Mouse (Mus musculus) limb, embryonic 15.5 days (tissue): Measurements from ENCODE around the gene Phf11b. TPM values are rescaled to one million over a fixed set of nuclear protein-coding genes. Genes with fewer than 3 reads are reported as not detected.
"Not testable (repeated sequence)": the region's sequence is repeated elsewhere in the genome, so short reads cannot be mapped to it uniquely, and the experiment has no call there.

Experiments
- ATAC-seq: fragments of 200-750 bp; cut with Nextera tagmentation; 2 replicates; pipeline ENCODE4 v1.8.0; 2017; ENCODE audit warnings: low read depth, moderate TSS enrichment; ENCODE audit not compliant: insufficient number of reproducible peaks, low FRiP score, low TSS enrichment
- H3K27ac ChIP-seq: fragments of 300-500 bp; sonication (generic); 2 replicates; pipeline ENCODE4 v1.5.1; 2015; ENCODE audit warnings: moderate library complexity, mild to moderate bottlenecking, inconsistent platforms
- H3K27me3 ChIP-seq: fragments of 300-500 bp; sonication (generic); 2 replicates; pipeline ENCODE4 v1.6.1; 2015; ENCODE audit warnings: inconsistent platforms
- H3K36me3 ChIP-seq: fragments of 300-500 bp; sonication (generic); 2 replicates; pipeline ENCODE4 v1.6.1; 2015; ENCODE audit warnings: inconsistent platforms
- H3K4me1 ChIP-seq: fragments of 300-500 bp; sonication (generic); 2 replicates; pipeline ENCODE4 v1.6.1; 2015; ENCODE audit warnings: inconsistent platforms
- H3K4me2 ChIP-seq: fragments of 300-500 bp; sonication (generic); 2 replicates; pipeline ENCODE4 v1.6.1; 2015; ENCODE audit warnings: mild to moderate bottlenecking, inconsistent platforms
- H3K4me3 ChIP-seq: fragments of 300-500 bp; sonication (generic); 2 replicates; pipeline ENCODE4 v1.5.1; 2015; ENCODE audit warnings: mild to moderate bottlenecking, inconsistent platforms
- H3K9ac ChIP-seq: fragments of 300-500 bp; sonication (generic); 2 replicates; pipeline ENCODE4 v1.6.1; 2015; ENCODE audit warnings: inconsistent platforms
- H3K9me3 ChIP-seq: fragments of 300-500 bp; sonication (generic); 2 replicates; pipeline ENCODE4 v1.6.1; 2016; ENCODE audit warnings: inconsistent platforms
- whole genome bisulfite sequencing: fragments of 180-500 bp; shearing (Covaris S2); methylation state at CpG from one replicate; pipeline ENCODE4 v1.1.7; 2015; 5-methylcytosine and 5-hydroxymethylcytosine counted together
- polyA plus RNA-seq: library from polyadenylated mRNA; unstranded; fragments of >200 nt; fragmentation: Nextera tagmentation; extraction: Ambion mirVana; gene quantifications from 2 replicates; pipeline ENCODE4 v1.2.1, GENCODE M21; 2015

The Phf11b gene
- polyA plus RNA-seq = 0.51 and 0.74 TPM in 2 replicates

DNA sequence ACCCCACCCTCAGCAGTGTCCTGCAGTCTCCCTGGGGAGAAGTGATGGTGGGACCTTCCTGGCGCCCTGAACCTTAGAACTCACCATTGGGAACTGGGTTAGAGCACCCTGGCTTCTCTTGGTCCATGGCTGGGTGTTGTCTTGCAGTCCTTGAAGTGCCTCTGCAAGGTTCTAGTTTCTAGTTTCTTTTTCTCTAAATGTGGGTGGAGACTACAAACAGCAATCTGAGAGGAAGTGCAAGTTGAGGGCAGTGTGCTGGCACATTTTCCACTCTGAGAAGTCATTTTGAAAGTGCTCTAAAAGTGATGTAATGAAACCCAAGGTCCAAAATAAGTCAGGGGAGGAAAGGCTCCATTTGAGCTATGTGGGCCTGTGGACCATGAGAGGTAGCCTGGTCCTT lies at the start of gene Phf11b:
TSS of gene Phf11b (minus strand) at position 163 of the 400 bp plus-strand sequence.
- not testable (repeated sequence) for H3K4me3 ChIP-seq, H3K27ac ChIP-seq, H3K9ac ChIP-seq, H3K36me3 ChIP-seq, H3K27me3 ChIP-seq, H3K9me3 ChIP-seq, H3K4me1 ChIP-seq, ATAC-seq, H3K4me2 ChIP-seq
- WGBS = 76% methylated on average over 1 of the region's 1 CpGs

GRCm38 (mm10) chr14:59390181-59390580 lies 49.0 kb upstream of the Phf11b start:
- H3K9ac ChIP-seq, H3K4me1 ChIP-seq, H3K27me3 ChIP-seq, H3K4me2 ChIP-seq, H3K4me3 ChIP-seq, ATAC-seq, H3K36me3 ChIP-seq, H3K9me3 ChIP-seq, H3K27ac ChIP-seq: not testable (repeated sequence)
- WGBS = 61% methylated on average over 4 of the region's 4 CpGs

GRCm38 (mm10) chr14:59389532-59389931 lies 48.4 kb upstream of the Phf11b start:
- no peak overlapping the region for H3K4me2 ChIP-seq
- WGBS = 70% methylated on average over 1 of the region's 1 CpGs
- H3K9ac ChIP-seq = no peak overlapping the region
- no peak overlapping the region for H3K4me3 ChIP-seq
- no peak overlapping the region for H3K27ac ChIP-seq
- H3K4me1 ChIP-seq = no peaks in the 10 kb centered on the region
- no peaks in the 10 kb centered on the region for H3K36me3 ChIP-seq
- no peak for ATAC-seq
- H3K9me3 ChIP-seq = no peaks in the 10 kb centered on the region
- no peaks in the 10 kb centered on the region for H3K27me3 ChIP-seq

GRCm38 (mm10) chr14:59370348-59371068 lies 29.4 kb upstream of the Phf11b start:
- no peak for ATAC-seq
- Histone ChIP-seq H3K27me3 (no peaks in the 10 kb centered on the region), H3K9ac (no peak overlapping the region), H3K27ac (no peak overlapping the region), H3K4me1 (0 out of 2 replicates have a peak, but pooled peaks cover 3% of the 10 kb centered on the region), H3K9me3 (no peaks in the 10 kb centered on the region), H3K4me3 (no peak overlapping the region), H3K4me2 (no peak overlapping the region), H3K36me3 (no peaks in the 10 kb centered on the region)
- WGBS = 93% methylated on average over 25 of the region's 25 CpGs

- Histone ChIP-seq H3K9ac (no peak overlapping the region), H3K36me3 (no peaks in the 10 kb centered on the region), H3K4me2 (no peak overlapping the region), H3K4me1 (0 out of 2 replicates have a peak, but pooled peaks cover 3% of the 10 kb centered on the region), H3K9me3 (no peaks in the 10 kb centered on the region), H3K27me3 (no peaks in the 10 kb centered on the region), H3K27ac (no peak overlapping the region), H3K4me3 (no peak overlapping the region)
- ATAC-seq = no peak
- 65% methylated on average over 8 of the region's 8 CpGs for WGBS
These were observed 25.4 kb upstream of the Phf11b start for GRCm38 (mm10) chr14:59366386-59367105.

- Histone ChIP-seq H3K27ac (peak within 1 kb of the TSS; percentile 40), H3K4me2 (no peak within 1 kb of the TSS), H3K4me3 (no peak within 1 kb of the TSS), H3K9ac (no peak within 1 kb of the TSS), H3K27me3 (no peaks in the 10 kb centered on the region), H3K36me3 (no peaks in the 10 kb centered on the region), H3K9me3 (no peaks in the 10 kb centered on the region), H3K4me1 (0 out of 2 replicates have a peak, but pooled peaks cover 3% of the 10 kb centered on the region)
- 35% methylated on average over 6 of the region's 6 CpGs for WGBS
- ATAC-seq = no peak
These were observed 24.1 kb upstream of the Phf11b start, which contains the start of gene Phf11d for GRCm38 (mm10) chr14:59365244-59365644. Gene Phf11d, minus strand, starts transcription at chr14:59365470.

GRCm38 (mm10) chr14:59339541-59339940 lies 1.6 kb downstream of the Phf11b start:
- 68% methylated on average over 1 of the region's 1 CpGs for WGBS
- no peaks in the 10 kb centered on the region for H3K36me3 ChIP-seq
- no peak for ATAC-seq
- H3K9me3 ChIP-seq = no peaks in the 10 kb centered on the region
- H3K27ac ChIP-seq = no peak overlapping the region
- H3K27me3 ChIP-seq = no peaks in the 10 kb centered on the region
- no peaks in the 10 kb centered on the region for H3K4me1 ChIP-seq
- no peak overlapping the region for H3K4me3 ChIP-seq
- H3K4me2 ChIP-seq = no peak overlapping the region
- no peak overlapping the region for H3K9ac ChIP-seq

DNA sequence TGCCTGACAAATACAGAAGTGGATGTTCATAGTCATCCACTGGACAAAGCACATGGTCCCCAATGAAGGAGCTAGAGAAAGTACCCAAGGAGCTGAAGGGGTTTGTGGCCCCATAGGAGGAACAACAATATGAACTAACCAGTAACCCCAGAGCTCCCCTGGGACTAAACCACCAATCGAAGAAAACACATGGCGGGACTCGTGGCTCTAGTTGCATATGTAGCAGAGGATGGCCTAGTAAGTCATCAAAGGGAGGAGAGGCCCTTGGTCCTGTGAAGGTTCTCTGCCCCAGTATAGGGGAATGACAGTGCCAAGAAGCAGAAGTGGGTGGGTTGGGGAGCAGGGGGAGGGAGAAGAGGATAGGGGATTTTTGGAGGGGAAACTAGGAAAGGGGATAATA lies 5.1 kb downstream of the Phf11b start:
- not testable (repeated sequence) for H3K4me2 ChIP-seq, H3K27me3 ChIP-seq, H3K4me3 ChIP-seq, H3K27ac ChIP-seq, ATAC-seq, H3K9me3 ChIP-seq, H3K9ac ChIP-seq, H3K36me3 ChIP-seq, H3K4me1 ChIP-seq
- 87% methylated on average over 3 of the region's 3 CpGs for WGBS

DNA sequence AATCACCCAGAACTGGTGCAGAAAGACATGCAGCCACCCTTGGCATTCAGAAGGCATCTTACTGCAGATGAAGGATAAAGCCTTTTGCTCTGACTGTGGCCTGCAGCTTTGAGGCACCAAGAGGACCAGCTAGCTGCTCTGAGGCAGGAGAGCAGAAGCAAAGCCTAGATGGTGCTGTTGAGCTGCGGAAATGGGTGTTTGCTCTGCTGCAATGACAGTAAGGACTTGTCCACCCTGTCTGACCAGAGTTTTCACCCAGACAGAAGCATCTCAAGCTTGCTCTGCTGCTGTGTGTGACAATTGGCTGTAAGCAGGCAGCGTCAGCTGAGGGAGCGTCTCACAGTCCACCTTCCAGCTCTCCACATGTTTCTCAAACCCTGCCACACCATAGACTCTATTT lies 10.7 kb downstream of the Phf11b start:
- not testable (repeated sequence) for H3K27ac ChIP-seq, H3K36me3 ChIP-seq, H3K9me3 ChIP-seq, ATAC-seq, H3K4me1 ChIP-seq, H3K9ac ChIP-seq, H3K4me2 ChIP-seq, H3K4me3 ChIP-seq, H3K27me3 ChIP-seq
- WGBS = 42% methylated on average over 3 of the region's 3 CpGs

DNA sequence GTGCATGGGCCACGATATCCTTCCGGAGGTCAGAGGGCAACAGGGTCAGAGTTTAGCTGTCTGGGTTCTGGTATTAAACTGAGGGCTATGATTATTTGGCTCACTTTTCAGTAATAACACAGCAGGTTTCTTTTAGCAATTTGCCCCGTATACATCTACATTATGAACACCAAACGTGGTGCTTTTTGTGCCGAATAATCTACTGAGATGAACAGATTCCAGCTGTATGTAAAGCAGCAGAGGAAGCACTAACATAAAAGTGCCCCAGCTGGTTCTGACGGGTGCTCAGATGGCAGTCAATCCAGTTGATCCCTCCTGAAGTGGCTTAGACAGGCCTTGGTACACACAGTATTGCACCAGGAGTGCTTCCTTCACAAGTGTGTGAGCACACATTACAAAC lies 21.2 kb downstream of the Phf11b start:
- H3K4me2 ChIP-seq, H3K9ac ChIP-seq, H3K9me3 ChIP-seq, H3K36me3 ChIP-seq, H3K27me3 ChIP-seq, ATAC-seq, H3K4me1 ChIP-seq, H3K4me3 ChIP-seq, H3K27ac ChIP-seq: not testable (repeated sequence)
- WGBS = 70% methylated on average over 6 of the region's 6 CpGs

DNA sequence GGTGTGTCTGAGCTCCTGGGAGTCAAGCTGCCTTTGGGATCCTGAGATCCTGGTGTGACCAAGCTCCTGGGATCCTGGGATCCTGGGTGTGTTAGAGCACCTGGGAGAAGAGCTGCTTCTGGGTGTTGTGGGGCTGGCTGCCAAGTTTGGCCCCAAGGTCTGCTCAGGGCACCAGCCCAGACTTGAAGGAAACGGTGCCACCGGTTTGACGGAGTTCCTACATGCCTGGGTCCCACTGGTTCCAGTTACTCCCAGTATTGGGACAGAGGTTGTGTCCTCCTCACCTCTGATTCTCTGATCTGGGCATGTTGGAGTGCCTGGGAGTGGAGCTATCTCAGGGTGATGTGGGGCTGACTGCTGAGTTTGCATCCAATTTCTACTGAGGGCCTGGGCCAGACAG lies 22.1 kb downstream of the Phf11b start:
- not testable (repeated sequence) for H3K9me3 ChIP-seq, H3K4me3 ChIP-seq, ATAC-seq, H3K4me2 ChIP-seq, H3K4me1 ChIP-seq, H3K9ac ChIP-seq, H3K27me3 ChIP-seq, H3K27ac ChIP-seq, H3K36me3 ChIP-seq
- WGBS = 72% methylated on average over 3 of the region's 3 CpGs

DNA sequence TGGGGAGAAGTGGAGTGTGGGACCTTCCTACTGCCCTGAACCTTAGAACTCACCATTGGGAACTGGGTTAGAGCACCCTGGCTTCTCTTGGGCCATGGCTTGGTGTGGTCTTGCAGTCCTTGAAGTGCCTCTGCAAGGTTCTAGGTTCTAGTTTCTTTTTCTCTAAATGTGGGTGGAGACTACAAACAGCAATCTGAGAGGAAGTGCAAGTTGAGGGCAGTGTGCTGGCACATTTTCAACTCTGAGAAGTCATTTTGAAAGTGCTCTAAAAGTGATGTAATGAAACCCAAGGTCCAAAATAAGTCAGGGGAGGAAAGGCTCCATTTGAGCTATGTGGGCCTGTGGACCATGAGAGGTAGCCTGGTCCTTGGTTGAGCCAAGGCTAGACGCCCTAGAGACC lies 43.8 kb downstream of the Phf11b start, which contains the start of gene Phf11a:
TSS of gene Phf11a (minus strand) at position 132 of the 400 bp plus-strand sequence.
- not testable (repeated sequence) for H3K4me1 ChIP-seq

More for the DNA sequence above, 43.8 kb downstream of the Phf11b start, which contains the start of gene Phf11a:
- H3K9ac ChIP-seq, H3K4me2 ChIP-seq, H3K36me3 ChIP-seq, H3K4me3 ChIP-seq, ATAC-seq, H3K27ac ChIP-seq, H3K9me3 ChIP-seq, H3K27me3 ChIP-seq: not testable (repeated sequence)
- 57% methylated on average over 1 of the region's 1 CpGs for WGBS
